Mouse (Mus musculus) cerebellum, postnatal 10 days (tissue): ENCODE results near the gene Ccdc122.

Source experiments
- DNase-seq, 2 experiments: peaks; one replicate each; pipeline ENCODE4 v3.0.0; 2021; ENCODE audit warnings: mixed read lengths in 2 of 2

Ccdc122 gene

DNA sequence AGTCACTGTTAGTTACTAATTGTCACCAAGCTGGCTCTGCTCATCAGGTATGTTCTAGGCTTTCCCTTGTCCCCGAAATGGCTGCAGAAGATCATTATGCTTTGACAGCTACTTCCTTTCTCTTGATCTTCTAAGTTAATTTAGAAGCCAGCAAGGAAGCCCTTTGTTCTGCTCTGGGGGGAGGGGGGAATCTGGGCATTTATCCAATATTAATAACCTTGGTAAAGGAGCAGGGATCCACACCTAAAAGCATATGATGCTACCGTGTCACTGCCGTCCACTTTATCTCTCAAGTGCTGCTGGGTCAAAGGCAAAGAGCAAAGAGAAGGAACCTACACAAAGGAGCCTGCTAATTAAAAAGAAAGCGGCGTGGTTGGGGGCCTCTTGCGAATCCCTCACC, 100.4 kb downstream of the Ccdc122 start:
- DNase-seq = no peak

DNA sequence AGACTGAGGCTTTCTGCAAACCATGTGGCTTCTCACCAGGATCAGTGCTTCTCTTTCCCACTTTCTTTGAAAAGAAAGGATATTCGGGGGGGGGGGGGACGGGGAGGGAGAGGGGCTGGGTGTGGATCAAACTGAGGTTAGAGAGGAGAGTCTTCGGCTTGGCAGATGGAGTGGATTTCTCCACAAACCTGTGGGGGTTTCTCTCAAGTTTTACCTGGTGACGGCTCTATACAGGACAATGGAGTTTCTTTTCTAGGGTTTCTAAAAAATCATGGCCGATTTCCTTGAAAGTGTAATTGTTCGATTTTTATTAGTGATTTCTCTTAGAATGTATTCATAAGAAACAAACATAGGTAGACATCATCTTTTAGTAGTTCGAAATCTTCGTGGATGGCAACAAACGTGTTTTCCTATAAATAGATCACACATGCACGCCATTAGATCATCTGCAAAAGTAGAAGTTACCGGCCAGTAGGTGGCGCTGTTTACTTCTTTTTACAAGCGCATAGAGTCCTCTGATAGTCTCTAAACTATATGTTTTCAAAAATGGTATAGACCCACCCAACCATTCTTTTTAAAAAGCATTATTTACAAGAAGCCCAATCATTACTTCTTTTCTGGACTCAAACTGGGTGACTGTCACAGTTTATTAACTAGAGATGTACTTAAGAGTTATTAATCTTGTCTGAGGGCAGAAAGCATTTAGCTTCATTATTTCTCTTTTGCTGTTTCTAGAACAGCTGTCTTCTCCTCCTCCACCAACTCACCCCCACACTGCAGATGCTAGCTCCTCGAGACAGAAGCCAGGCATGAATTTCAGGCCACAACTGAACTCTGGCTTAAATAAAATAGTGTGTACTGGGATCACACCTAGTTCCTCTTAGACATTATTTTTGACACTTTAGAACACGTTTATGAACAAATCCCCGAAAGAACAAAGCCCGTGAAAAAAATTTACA, 105.0 kb downstream of the Ccdc122 start:
- DNase-seq = peak; percentile 92 to 95

DNA sequence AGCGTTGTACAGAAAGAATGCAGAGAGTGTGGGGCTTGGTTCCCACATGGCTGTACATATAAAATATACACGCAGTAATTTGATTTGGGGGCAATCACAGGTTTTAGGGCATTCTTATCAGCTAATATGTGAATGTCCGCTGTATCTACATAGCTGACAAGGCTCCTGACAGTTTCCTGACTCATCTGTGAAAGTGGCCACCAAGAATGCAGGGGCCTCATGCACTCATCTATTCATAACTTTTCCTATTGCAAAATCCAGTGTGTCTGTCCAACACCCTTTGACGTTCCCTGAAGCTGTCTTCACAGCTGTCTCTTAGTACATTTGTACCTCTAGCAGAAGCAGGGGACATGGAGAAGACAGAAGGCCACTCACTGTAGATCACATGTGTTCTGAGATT, 108.5 kb downstream of the Ccdc122 start:
- no peak for DNase-seq

DNA sequence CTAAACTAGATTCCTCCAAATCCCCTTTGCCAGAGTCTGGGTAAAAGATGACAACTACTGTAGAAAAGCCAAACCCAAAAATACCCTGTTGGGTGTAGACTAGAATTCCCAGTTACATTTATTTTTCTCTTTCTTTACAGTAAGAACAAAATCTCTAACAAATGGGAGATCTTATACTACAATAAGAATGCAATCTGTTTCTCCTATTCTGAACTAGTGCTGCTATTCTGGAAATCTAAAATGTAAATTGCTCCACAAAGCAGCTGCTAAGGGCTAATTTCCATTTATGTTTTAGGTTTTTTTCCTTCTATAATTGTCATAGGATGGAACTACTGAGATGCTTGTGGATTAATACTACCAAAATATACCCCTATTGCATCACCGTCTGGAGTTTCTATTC, 111.1 kb downstream of the Ccdc122 start:
- no peak for DNase-seq

DNA sequence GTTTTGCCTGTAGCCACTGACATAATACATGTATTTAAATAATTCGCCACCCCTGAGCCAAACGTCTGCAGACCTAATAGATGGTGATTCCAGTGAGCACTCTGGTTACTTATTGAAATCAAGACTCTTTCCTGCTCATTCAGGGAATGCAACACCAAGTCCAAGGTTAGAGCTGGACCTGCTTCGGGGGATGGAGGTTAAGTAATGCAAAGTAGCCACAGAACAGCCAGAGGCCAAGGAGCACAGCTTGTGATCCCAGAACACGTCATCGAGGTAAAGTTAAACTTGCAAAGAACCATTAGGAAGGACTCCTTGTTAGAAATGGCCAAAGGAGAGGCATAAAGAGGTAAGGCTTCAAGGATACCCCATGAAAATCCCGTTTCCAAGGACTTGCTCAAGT, 114.0 kb downstream of the Ccdc122 start:
- DNase-seq = no peak

DNA sequence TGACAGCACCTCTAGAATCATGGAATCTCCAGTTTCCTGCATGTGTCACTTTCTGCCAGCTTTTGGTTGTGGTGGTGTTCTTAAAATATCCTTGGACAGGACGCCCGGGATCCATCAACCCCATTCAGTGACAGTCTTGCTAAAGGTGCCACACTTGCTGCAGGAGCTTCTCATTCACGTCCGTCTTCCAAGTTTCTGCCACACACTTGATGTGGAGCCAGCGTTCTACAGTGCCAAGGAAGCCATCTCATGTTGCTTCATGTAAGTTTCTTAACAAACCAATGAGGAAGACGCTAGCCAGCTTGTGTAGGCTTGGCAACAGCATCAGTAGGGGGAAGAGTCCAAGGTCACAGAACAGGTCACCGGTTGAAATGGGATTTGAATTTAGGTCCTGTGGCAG, 114.9 kb downstream of the Ccdc122 start:
- DNase-seq = peak; percentile 46 to 54

DNA sequence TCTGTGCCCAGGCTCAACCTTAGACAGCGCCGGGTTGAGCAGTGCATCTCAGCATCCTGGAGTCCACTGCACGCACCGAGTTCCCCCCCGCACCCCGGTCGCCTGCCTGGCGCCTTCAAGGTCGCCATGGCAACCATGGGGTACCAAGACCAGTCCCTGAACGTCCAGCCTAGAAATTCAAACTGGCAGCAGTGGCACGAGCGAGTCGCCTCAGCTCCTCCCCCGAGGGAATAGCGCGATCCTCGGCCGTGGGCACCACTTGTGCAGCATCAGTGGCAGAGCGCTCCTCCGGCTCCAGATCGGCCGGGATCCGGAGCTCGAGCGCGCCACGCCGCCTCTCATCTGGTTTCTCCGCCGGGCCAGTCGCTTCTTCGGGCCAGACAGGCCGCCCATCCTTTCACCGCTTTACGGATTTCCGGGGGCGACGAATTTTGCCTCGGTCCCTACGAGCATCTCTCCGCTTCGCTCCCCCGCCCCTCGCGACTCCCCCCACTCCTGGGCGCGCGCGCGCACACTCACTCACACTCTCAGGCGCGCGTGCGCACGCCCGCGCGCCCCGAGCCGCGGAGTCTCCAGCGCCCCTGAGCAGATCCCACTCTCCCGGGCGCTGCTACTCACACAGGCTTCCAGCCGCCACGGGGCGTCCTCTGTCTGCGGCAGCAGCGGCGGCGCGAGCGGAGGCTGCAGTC, 119.8 kb downstream of the Ccdc122 start, which contains the start of gene Enox1:
Gene Enox1, plus strand, starts transcription at position 542 of the 689 bp plus-strand sequence.
- DNase-seq = peak; percentile 97 to 98

DNA sequence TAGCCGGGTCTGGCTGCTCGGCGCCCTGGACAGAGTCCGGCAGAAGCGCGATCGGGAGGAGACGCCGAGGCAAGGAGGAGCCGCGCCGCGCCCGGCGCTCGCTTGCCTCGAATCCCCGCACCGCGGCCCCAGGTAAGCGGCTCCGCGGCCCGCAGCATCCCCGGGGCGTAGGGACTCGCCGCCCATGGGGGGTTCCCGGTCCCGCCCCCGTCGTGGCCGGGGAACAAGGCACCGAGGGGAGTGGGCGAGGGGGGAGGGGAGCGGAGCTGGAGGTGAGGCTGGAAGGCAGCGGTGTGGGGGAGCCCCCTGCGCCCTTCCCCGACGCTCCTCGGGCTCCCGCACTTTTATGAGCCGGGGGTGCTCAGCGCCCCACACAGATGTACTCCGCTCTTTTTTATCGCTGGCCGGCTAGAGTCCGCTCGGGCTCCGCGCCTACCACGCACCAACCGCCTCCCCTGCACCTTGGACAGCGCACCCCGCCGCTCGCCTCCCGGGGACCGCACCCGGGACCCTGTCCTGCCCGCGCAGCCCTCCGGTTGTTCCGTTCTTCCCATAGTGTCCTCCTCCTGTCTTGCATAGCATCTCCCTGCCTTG, 120.4 kb downstream of the Ccdc122 start:
- peak in 1 of 2 experiments; percentile 75 for DNase-seq

DNA sequence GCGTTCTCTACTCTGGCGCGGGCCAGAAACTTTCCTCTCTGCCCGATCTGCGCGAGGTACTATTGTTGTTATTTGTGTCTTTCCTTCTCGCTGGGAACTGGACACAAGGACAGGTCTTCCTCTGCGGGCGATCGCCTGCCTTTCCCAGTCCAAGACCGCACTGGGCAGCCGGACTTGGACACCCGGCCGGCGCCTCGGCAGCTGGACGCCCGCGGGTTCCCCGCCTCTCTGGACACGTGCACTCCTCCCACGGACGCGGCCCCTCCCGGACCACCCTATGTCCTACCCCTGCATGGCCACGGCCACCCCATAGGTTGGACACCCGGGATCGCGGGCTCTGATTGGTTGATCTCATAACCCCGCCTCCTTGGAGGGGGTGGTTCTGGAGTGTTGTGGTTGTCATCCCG, 120.9 kb downstream of the Ccdc122 start:
- DNase-seq = peak; percentile 91 to 96

DNA sequence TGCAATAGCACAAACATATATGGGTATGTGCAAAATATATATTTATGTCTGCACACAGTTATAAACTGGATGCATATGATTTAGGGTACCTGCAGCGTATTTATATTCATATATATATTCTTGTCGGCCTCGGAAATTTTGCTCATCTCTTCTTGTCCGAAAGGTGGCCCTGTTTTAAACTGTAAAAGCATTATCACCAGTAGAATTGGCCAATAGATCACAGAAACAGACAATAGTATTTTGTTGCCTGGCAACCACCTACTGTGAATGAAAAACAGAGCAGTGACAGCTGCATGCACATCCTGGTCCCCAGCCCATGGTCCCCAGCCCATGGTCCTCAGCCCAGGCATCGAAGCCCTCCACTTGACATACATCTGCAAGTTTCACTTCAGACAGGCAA, 122.8 kb downstream of the Ccdc122 start:
- peak in 1 of 2 experiments; percentile 37 for DNase-seq
